Mouse (Mus musculus): ENCODE measurements around the gene Myh15. TPM values are rescaled to one million over a fixed set of nuclear protein-coding genes. Genes with fewer than 3 reads are reported as not detected.

The Myh15 gene
- polyA plus RNA-seq, 1 experiment from 2014 or later = not detected

DNA sequence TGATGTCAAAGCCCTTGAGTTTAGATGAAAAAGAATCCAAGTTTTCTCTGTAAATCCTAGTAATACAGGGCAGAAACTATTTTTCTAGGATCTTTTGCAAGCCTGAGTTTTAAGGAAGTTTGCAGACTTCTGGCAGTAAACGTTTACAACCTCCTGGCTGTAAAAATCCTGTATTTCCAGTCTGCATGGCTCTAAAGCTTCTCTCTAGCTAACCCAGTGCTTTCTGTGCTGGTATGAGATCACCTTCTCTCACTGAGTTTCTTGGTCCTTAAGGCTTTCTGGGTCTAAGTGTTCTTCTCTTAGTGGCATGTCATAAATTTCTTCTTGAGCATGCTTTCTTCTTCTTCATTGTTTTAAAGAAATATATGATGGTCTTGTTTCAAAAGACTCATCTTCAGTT lies 70.7 kb downstream of the Myh15 start:
- H3K27me3 ChIP-seq (replicated peaks; ENCODE audit: control insufficient read depth, insufficient read depth, low read length) = no peaks in the 10 kb centered on the region
- H3K9me3 ChIP-seq (ENCODE audit: control insufficient read depth, low read length) = no peaks in the 10 kb centered on the region
- no peak overlapping the region for H3K9ac ChIP-seq (ENCODE audit: low read length)
- no peak overlapping the region for H3K27ac ChIP-seq (ENCODE audit: low read depth)
- H3K4me2 ChIP-seq (ENCODE audit: low read length) = no peak overlapping the region
- H3K4me1 ChIP-seq (replicated peaks; ENCODE audit: control insufficient read depth, insufficient read depth, low read length) = no peaks in the 10 kb centered on the region
- no peak for DNase-seq (ENCODE audit: low spot score)
- no peak overlapping the region for H3K4me3 ChIP-seq (ENCODE audit: low read depth, low read length)
- WGBS = 15% methylated on average over 1 of the region's 1 CpGs
- ATAC-seq (replicated peaks; ENCODE audit: low FRiP score, low TSS enrichment, low read depth) = peak; percentile 72
- H3K36me3 ChIP-seq (ENCODE audit: control insufficient read depth, insufficient read depth, low read length) = no peaks in the 10 kb centered on the region

DNA sequence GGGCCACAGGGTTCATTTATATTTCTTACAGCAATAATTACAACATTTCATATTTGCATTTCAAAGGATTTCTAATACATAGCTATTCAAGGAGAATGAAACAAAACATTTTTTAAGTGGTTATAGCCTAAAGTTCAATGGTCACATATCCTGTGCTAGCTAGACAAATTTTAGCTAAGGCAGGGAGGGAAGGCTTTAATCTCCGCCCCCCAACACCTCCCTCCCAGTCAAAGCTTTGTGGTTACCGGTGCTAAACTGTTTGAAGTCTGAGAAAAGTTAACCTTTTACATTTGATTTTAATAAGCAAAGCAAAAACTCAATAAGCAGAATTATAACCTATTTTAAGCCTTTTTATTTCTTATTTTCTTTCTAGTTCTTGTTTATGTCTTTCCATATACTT lies 98.9 kb downstream of the Myh15 start:
- Histone ChIP-seq H3K4me3 (ENCODE audit: low read depth, low read length) (no peak overlapping the region), H3K27ac (ENCODE audit: low read depth) (no peak overlapping the region), H3K36me3 (ENCODE audit: control insufficient read depth, insufficient read depth, low read length) (no peaks in the 10 kb centered on the region), H3K4me2 (ENCODE audit: low read length) (no peak overlapping the region), H3K27me3 (replicated peaks; ENCODE audit: control insufficient read depth, insufficient read depth, low read length) (no peaks in the 10 kb centered on the region), H3K4me1 (replicated peaks; ENCODE audit: control insufficient read depth, insufficient read depth, low read length) (no peaks in the 10 kb centered on the region), H3K9me3 (ENCODE audit: control insufficient read depth, low read length) (no peaks in the 10 kb centered on the region), H3K9ac (ENCODE audit: low read length) (no peak overlapping the region)
- ATAC-seq (replicated peaks; ENCODE audit: low FRiP score, low TSS enrichment, low read depth) (no peak), DNase-seq (ENCODE audit: low spot score) (no peak)
- 73% methylated on average over 2 of the region's 2 CpGs for WGBS

DNA sequence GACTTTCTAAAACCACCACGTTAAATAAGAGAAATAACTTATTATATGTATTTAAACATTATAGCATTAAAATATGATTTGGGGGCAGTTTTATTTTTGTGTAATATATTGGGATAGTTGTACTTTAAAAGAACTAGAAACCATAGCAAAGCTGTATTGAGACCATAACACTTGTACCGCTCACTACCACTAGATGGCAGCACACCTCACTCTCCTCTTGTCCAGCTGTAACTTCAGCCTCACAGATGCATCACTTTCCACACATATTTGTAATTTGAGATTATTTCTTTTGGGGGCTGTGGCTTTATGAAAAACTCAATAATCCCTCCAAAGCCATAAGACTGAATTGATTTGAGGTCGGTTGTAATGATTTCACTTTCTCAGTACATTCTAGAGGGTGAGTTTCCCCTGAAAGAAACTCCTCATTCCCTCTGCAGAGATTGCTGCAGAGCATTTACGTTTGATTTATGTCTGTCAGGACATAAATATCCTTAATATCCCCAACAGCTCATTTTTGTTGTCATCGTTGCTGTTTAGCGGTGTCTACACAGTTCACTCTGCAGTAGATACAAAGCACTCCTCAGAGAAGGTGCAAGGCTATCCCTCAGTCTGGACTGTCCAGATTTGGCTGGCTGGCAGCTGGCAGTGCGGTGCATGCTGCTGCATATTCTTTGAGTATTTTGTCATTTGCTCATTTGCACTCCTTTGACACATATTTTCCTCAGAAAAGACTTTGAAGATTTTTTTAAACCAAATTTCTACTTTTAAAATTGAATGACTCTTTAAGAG lies 107.3 kb downstream of the Myh15 start:
- Histone ChIP-seq H3K4me2 (ENCODE audit: low read length) (no peak overlapping the region), H3K36me3 (ENCODE audit: control insufficient read depth, insufficient read depth, low read length) (no peaks in the 10 kb centered on the region), H3K27me3 (replicated peaks; ENCODE audit: control insufficient read depth, insufficient read depth, low read length) (no peaks in the 10 kb centered on the region), H3K4me3 (ENCODE audit: low read depth, low read length) (no peak overlapping the region), H3K9me3 (ENCODE audit: control insufficient read depth, low read length) (no peaks in the 10 kb centered on the region), H3K9ac (ENCODE audit: low read length) (no peak overlapping the region), H3K4me1 (replicated peaks; ENCODE audit: control insufficient read depth, insufficient read depth, low read length) (no peaks in the 10 kb centered on the region), H3K27ac (ENCODE audit: low read depth) (no peak overlapping the region)
- ATAC-seq (replicated peaks; ENCODE audit: low FRiP score, low TSS enrichment, low read depth) (no peak), DNase-seq (ENCODE audit: low spot score) (peak; percentile 81)
- 35% methylated on average over 7 of the region's 7 CpGs for WGBS

DNA sequence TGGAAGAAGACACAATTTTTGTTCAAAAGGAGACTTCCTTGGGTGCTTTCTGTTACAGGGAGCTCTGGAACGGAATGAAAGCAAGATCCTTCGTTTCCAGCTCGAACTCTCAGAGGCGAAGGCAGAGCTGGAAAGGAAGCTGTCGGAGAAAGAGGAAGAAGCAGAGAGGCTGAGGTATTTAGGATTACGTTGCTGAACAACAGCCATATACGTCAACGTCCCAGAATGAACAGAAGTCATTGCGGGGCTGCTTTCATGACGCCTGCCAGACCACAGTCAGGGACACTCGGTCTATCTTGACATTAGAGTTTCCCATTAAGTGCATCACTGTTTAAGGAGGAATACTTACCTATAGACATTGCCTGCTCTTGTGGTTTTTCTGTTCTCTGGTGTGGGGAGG lies 108.4 kb downstream of the Myh15 start:
- H3K4me1 ChIP-seq (replicated peaks; ENCODE audit: control insufficient read depth, insufficient read depth, low read length) = no peaks in the 10 kb centered on the region
- no peaks in the 10 kb centered on the region for H3K36me3 ChIP-seq (ENCODE audit: control insufficient read depth, insufficient read depth, low read length)
- H3K9me3 ChIP-seq (ENCODE audit: control insufficient read depth, low read length) = no peaks in the 10 kb centered on the region
- H3K27ac ChIP-seq (ENCODE audit: low read depth) = no peak overlapping the region
- ATAC-seq (replicated peaks; ENCODE audit: low FRiP score, low TSS enrichment, low read depth) (no peak), DNase-seq (ENCODE audit: low spot score) (no peak)
- no peak overlapping the region for H3K9ac ChIP-seq (ENCODE audit: low read length)
- no peak overlapping the region for H3K4me2 ChIP-seq (ENCODE audit: low read length)
- no peak overlapping the region for H3K4me3 ChIP-seq (ENCODE audit: low read depth, low read length)
- 70% methylated on average over 11 of the region's 11 CpGs for WGBS
- H3K27me3 ChIP-seq (replicated peaks; ENCODE audit: control insufficient read depth, insufficient read depth, low read length) = no peaks in the 10 kb centered on the region

DNA sequence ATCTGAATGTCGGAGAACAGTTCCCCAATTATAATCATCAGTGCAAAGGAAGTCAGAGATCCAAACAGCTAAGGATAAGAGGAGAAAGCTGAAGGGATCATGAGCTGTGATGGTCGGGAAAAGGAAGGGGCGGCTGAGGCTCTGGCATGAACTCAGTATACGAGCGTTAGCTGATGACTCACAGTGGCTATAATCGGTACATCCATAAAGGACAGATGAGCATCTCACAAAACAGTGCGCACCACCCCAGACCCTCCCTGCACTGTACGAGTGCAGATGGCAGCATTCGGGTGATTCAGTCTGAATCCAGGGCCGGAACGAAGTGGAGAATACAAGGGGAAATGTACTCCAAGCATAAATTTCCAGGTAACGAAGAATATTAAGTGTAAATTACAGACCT lies 110.0 kb downstream of the Myh15 start:
- WGBS = 85% methylated on average over 12 of the region's 12 CpGs
- no peak for ATAC-seq (replicated peaks; ENCODE audit: low FRiP score, low TSS enrichment, low read depth)

DNA sequence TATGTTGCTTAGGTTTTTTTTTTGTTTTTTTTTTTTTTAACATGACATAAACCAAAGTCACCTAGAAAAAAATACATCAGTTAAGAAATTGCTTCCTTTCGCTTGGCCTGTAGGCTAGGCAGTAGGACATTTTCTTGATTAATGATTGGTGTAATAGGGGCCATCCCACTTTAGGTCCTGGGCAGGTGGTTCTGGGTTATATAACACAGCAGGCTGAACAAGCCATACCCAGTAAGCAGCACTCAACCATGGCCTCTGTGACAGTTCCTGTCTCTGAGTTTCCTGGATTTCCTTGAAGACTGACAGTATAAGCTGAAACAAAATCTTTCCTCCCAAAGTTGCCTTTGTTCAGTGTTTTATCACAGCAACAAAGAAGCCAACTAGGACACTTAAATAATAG lies 117.8 kb downstream of the Myh15 start:
- Histone ChIP-seq H3K9ac (ENCODE audit: low read length) (no peak overlapping the region), H3K27ac (ENCODE audit: low read depth) (no peak overlapping the region), H3K4me1 (replicated peaks; ENCODE audit: control insufficient read depth, insufficient read depth, low read length) (no peaks in the 10 kb centered on the region), H3K4me2 (ENCODE audit: low read length) (no peak overlapping the region), H3K9me3 (ENCODE audit: control insufficient read depth, low read length) (no peaks in the 10 kb centered on the region), H3K4me3 (ENCODE audit: low read depth, low read length) (no peak overlapping the region), H3K27me3 (replicated peaks; ENCODE audit: control insufficient read depth, insufficient read depth, low read length) (no peaks in the 10 kb centered on the region), H3K36me3 (ENCODE audit: control insufficient read depth, insufficient read depth, low read length) (no peaks in the 10 kb centered on the region)
- DNase-seq (ENCODE audit: low spot score) (no peak), ATAC-seq (replicated peaks; ENCODE audit: low FRiP score, low TSS enrichment, low read depth) (no peak)
- WGBS = 71% methylated on average over 1 of the region's 1 CpGs

More for the DNA sequence above, 110.0 kb downstream of the Myh15 start:
- Histone ChIP-seq H3K36me3 (ENCODE audit: control insufficient read depth, insufficient read depth, low read length) (no peaks in the 10 kb centered on the region), H3K4me1 (replicated peaks; ENCODE audit: control insufficient read depth, insufficient read depth, low read length) (no peaks in the 10 kb centered on the region), H3K9ac (ENCODE audit: low read length) (no peak overlapping the region), H3K9me3 (ENCODE audit: control insufficient read depth, low read length) (no peaks in the 10 kb centered on the region), H3K4me3 (ENCODE audit: low read depth, low read length) (no peak overlapping the region), H3K27ac (ENCODE audit: low read depth) (no peak overlapping the region), H3K4me2 (ENCODE audit: low read length) (no peak overlapping the region), H3K27me3 (replicated peaks; ENCODE audit: control insufficient read depth, insufficient read depth, low read length) (no peaks in the 10 kb centered on the region)
- no peak for DNase-seq (ENCODE audit: low spot score)

DNA sequence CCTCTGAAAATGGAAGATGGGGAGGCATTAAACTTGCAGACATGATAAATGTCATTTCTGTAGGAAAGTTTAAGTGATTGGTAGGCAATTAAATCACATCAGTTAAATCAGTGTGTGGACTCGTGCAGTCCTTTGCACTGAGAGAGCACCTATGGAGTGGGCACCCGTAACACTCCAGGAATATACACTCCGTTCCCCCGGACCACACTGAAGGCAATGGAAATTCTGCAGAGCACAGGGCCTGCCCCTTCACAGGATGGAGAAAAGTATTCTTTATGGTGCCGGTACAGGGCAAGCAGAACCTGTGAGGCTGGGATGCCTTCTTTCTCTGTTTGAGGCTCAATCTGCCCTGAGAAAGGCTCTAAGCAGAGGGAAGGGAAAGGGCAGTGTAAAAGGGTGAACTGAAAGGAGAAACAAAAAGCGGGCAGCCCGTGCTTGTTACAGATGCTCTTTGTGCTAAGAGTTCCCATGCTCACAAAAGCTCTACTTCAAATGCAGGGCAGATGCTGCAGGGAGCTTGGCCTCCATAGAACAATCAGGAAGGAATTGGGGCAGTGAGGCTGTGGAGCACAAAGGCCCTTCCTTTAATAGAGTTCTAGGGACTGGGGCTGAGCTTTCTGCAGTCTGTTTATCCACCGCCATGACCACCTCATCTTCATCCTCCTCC lies 118.6 kb downstream of the Myh15 start:
- no peak overlapping the region for H3K9ac ChIP-seq (ENCODE audit: low read length)
- H3K4me3 ChIP-seq (ENCODE audit: low read depth, low read length) = no peak overlapping the region
- H3K27ac ChIP-seq (ENCODE audit: low read depth) = no peak overlapping the region
- H3K9me3 ChIP-seq (ENCODE audit: control insufficient read depth, low read length) = no peaks in the 10 kb centered on the region
- ATAC-seq (replicated peaks; ENCODE audit: low FRiP score, low TSS enrichment, low read depth) (no peak), DNase-seq (ENCODE audit: low spot score) (no peak)
- 83% methylated on average over 8 of the region's 8 CpGs for WGBS
- no peaks in the 10 kb centered on the region for H3K4me1 ChIP-seq (replicated peaks; ENCODE audit: control insufficient read depth, insufficient read depth, low read length)
- no peaks in the 10 kb centered on the region for H3K36me3 ChIP-seq (ENCODE audit: control insufficient read depth, insufficient read depth, low read length)
- H3K27me3 ChIP-seq (replicated peaks; ENCODE audit: control insufficient read depth, insufficient read depth, low read length) = no peaks in the 10 kb centered on the region
- no peak overlapping the region for H3K4me2 ChIP-seq (ENCODE audit: low read length)

DNA sequence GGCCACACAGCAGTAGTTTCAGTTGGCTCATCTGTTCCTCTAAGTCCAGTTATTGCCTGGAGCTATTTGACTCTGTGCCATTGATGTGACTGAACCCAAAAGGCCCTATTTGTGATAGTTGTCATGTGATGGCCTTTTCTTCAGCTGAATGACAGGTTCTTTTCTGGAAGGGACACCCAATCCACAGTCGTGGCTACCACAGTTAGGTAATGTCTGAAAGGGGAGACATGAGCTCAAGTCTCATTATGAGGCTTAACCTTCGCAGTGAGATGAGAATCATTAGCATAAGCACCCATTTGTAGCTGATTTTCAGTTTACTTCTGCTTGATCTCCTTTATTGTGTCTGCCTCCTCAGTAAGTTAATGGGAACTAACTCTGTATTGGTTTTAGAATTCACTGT lies 136.2 kb downstream of the Myh15 start:
- no peaks in the 10 kb centered on the region for H3K36me3 ChIP-seq (ENCODE audit: control insufficient read depth, insufficient read depth, low read length)
- WGBS = 62% methylated on average over 2 of the region's 2 CpGs
- no peaks in the 10 kb centered on the region for H3K27me3 ChIP-seq (replicated peaks; ENCODE audit: control insufficient read depth, insufficient read depth, low read length)
- H3K9me3 ChIP-seq (ENCODE audit: control insufficient read depth, low read length) = no peaks in the 10 kb centered on the region
- no peak overlapping the region for H3K4me3 ChIP-seq (ENCODE audit: low read depth, low read length)
- H3K27ac ChIP-seq (ENCODE audit: low read depth) = no peak overlapping the region
- H3K4me1 ChIP-seq (replicated peaks; ENCODE audit: control insufficient read depth, insufficient read depth, low read length) = no peaks in the 10 kb centered on the region
- ATAC-seq (replicated peaks; ENCODE audit: low FRiP score, low TSS enrichment, low read depth) (no peak), DNase-seq (ENCODE audit: low spot score) (no peak)
- H3K9ac ChIP-seq (ENCODE audit: low read length) = no peak overlapping the region
- no peak overlapping the region for H3K4me2 ChIP-seq (ENCODE audit: low read length)

DNA sequence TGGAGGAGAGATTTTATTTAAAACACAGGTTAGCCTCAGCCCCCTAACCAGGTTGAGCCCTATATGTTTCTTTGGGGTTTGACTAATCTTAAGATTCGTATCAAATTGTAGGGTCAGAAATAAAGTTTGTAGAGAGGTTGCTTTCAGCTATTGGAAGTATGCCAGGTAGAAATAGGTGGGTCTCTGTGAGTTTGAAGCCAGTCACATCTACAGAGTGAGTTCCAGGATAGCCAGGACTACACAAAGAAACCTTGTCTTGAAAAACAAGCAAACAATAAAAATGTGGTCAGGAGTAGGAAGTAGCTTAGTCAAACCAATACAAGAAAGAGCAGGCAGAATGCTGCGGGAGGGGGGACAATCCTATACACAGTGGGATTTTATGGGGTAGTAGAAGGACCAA lies 136.7 kb downstream of the Myh15 start:
- Histone ChIP-seq H3K9ac (ENCODE audit: low read length) (no peak overlapping the region), H3K27ac (ENCODE audit: low read depth) (no peak overlapping the region), H3K4me1 (replicated peaks; ENCODE audit: control insufficient read depth, insufficient read depth, low read length) (no peaks in the 10 kb centered on the region), H3K36me3 (ENCODE audit: control insufficient read depth, insufficient read depth, low read length) (no peaks in the 10 kb centered on the region), H3K27me3 (replicated peaks; ENCODE audit: control insufficient read depth, insufficient read depth, low read length) (no peaks in the 10 kb centered on the region), H3K4me3 (ENCODE audit: low read depth, low read length) (no peak overlapping the region), H3K4me2 (ENCODE audit: low read length) (no peak overlapping the region), H3K9me3 (ENCODE audit: control insufficient read depth, low read length) (no peaks in the 10 kb centered on the region)
- ATAC-seq (replicated peaks; ENCODE audit: low FRiP score, low TSS enrichment, low read depth) (no peak), DNase-seq (ENCODE audit: low spot score) (no peak)
- WGBS = 78% methylated on average over 2 of the region's 2 CpGs

Measured in intestine, embryonic 14.5 days (tissue).